Mouse (Mus musculus) adrenal gland, adult 18-20 months (tissue): ENCODE results near the gene Olfr871. TPM values are rescaled to one million over a fixed set of nuclear protein-coding genes. Genes with fewer than 3 reads are reported as not detected.
"Not testable (repeated sequence)": the region's sequence is repeated elsewhere in the genome, so short reads cannot be mapped to it uniquely, and the experiment has no call there.

Experiments used
- DNase-seq, 2 experiments: peaks; one replicate each; pipeline ENCODE4 v3.0.0; 2021 to 2022; ENCODE audit warnings: low spot score in 2 of 2
- long read RNA-seq, 2 experiments: library from polyadenylated mRNA; stranded (forward); transcript quantifications; one replicate each; pipeline ENCODE4 v2.0.0; 2021
- total RNA-seq, 2 experiments: library from RNA; stranded (reverse); gene quantifications; 1 replicate in 1 of 2; 2 replicates in 1 of 2; pipeline ENCODE4 v1.2.3; 2021

Gene Olfr871
- not detected for total RNA-seq
- long read RNA-seq, experiment 1 = 0 reads
- long read RNA-seq, experiment 2 = 0 reads

GRCm38 (mm10) chr9:20211907-20212306 is at the start of gene Olfr871:
Olfr871 (plus strand) TSS chr9:20212207.
- DNase-seq = no peak

- DNase-seq = no peak
These were observed 38.0 kb upstream of the Olfr871 start, which contains the start of gene Olfr870 for GRCm38 (mm10) chr9:20173957-20174356. Olfr870 (minus strand) TSS chr9:20174057.

DNA sequence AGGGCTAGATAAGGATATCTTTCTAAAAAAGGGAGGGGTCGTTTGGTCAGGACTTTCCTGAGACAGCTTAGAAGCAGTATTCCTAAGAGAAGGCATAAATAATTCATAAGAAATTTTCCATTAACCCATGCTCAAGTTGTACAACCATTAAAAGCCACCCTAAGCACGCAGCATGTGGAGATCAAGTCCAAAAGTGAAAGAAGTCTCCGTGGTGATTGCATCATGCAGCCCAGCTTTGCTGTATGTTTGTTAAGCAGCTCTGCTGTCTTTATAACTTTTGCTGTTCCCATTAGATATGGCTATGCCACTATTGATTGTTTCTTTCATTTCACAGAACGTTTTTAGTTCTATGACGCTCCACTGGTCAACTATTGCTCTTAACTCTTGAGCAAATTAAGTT is 32.5 kb upstream of the Olfr871 start:
- DNase-seq = no peak

DNA sequence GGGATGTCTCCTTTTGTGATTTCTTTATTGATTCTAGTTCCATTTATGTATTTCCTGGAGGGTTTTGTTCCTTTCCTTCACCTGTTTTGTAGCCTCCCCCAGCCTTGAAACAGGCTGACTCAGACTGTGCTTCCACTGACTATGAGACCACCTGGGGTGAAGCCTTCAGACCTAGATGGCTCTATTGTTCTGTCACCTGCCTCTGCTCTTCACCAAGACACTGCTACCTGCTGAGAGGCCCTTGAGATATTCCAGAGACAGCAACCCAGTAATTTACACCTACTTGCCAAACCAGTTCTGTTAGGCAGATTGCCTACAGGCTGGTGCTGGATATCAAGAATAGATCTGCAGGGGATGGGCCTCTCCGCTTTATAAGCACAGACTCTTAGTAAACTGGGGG is 9.9 kb upstream of the Olfr871 start:
- no peak for DNase-seq

GRCm38 (mm10) chr9:20203413-20203984 is 8.5 kb upstream of the Olfr871 start:
- DNase-seq = not testable (repeated sequence)

DNA sequence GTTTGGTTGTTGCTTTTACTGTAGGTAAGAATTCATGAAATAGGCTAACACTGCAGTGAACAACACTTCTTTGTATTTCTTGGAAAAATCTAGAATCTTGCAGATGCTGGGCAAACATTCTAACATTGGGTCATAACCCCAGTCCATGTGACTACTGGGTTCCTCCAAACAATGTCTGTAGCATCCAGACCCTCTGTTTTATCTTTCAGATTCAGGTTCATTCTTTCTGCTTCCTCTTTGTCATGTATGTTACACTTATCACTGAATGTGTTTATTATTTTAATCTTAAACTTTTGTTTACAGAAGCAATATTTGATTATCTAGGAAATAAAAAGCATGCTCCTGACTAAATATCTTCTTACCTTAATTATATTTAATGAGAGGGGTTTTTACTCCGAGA is 1.2 kb upstream of the Olfr871 start:
- no peak for DNase-seq

GRCm38 (mm10) chr9:20211477-20211876 is 530 bp upstream of the Olfr871 start:
- no peak for DNase-seq

GRCm38 (mm10) chr9:20236819-20237218 is 24.8 kb downstream of the Olfr871 start, which contains the start of gene Olfr872:
Olfr872 (plus strand) TSS chr9:20237119.
- no peak for DNase-seq

- no peak for DNase-seq
These were observed 25.4 kb downstream of the Olfr871 start for GRCm38 (mm10) chr9:20237378-20237777.

Other genes with a start within 250 kb of the Olfr871 start
- not detected for gene Olfr866, start 184.2 kb upstream of the Olfr871 start, total RNA-seq
- gene Olfr867, start 154.6 kb upstream of the Olfr871 start, total RNA-seq = not detected
- not detected for gene Olfr868, start 113.6 kb upstream of the Olfr871 start, total RNA-seq
- not detected for gene Olfr869, start 83.2 kb upstream of the Olfr871 start, total RNA-seq
- not detected for gene Olfr870, start 38.1 kb upstream of the Olfr871 start, total RNA-seq
- not detected for gene Olfr872, start 24.9 kb downstream of the Olfr871 start, total RNA-seq
- gene Olfr39, start 70.1 kb downstream of the Olfr871 start, total RNA-seq = not detected
- gene Olfr873, start 86.3 kb downstream of the Olfr871 start, total RNA-seq = not detected
- gene Olfr18, start 123.9 kb downstream of the Olfr871 start, total RNA-seq = not detected
- 1 to 10 TPM; 5.5 to 8.9 TPM for gene Zfp560, start 173.0 kb downstream of the Olfr871 start, total RNA-seq
- 10 to 100 TPM; 15.5 to 17.3 TPM for gene Zfp26, start 248.0 kb downstream of the Olfr871 start, total RNA-seq